Mouse (Mus musculus) MEL (cell line): ENCODE measurements at regions not wholly inside any gene's neighbourhood (a gene's known extent, or its start where the extent isn't known, plus 50 kb on each side); places are given as distances from the start of the nearest gene placed in this dataset.

Experiments
- EP300 ChIP-seq, 2 experiments: IDR thresholded peaks; 2 replicates each; pipeline ENCODE4 v1.6.1; 2011; ENCODE audit warnings: improper control_type of control experiment in 2 of 2, low read length in 2 of 2, low read depth in 1 of 2, mild to moderate bottlenecking in 1 of 2
- KAT2A ChIP-seq: conservative IDR thresholded peaks from 2 replicates; pipeline ENCODE4 v1.6.1; 2012; ENCODE audit warnings: low read depth, low read length, improper control_type of control experiment, inconsistent platforms
- UBTF ChIP-seq: IDR thresholded peaks from 2 replicates; pipeline ENCODE4 v1.6.1; 2012; ENCODE audit warnings: low read depth, mild to moderate bottlenecking, inconsistent platforms, low read length, improper control_type of control experiment, moderate library complexity, borderline replicate concordance; ENCODE audit not compliant: insufficient read depth
- ZC3H11A ChIP-seq: IDR thresholded peaks from 2 replicates; pipeline ENCODE4 v1.6.1; 2012; ENCODE audit warnings: low read depth, mild to moderate bottlenecking, inconsistent platforms, low read length, improper control_type of control experiment

DNA sequence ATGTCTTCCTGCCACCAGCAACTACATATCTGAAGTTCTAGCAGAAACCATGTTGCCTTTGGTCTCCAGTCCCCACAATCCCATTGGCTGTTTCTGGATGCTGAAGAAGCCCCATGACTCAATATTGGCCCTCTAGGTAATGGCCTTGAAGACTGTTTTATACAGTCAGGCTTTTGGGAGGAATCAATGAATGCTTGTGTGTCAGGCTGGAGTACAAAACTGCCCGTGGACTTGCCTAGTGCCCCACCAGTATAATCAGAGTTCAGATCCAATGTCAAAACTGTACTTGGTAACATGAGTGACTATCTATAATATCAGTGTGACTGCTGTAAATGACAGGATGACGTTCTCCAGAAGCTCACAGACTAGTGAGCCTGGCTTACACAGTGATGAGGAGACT is 63.3 kb upstream of the Myocd start:
- no peak for TF ChIP-seq ZC3H11A
- TF ChIP-seq EP300 (IDR thresholded peaks at IDR 0.05; ENCODE audit: low read depth in 1 of 2, low read length in 2 of 2), result no peak
- no peak for TF ChIP-seq UBTF
- TF ChIP-seq KAT2A, result no peak
